Mouse (Mus musculus): Measurements from ENCODE around the gene Gm5485.

Gm5485 gene

DNA sequence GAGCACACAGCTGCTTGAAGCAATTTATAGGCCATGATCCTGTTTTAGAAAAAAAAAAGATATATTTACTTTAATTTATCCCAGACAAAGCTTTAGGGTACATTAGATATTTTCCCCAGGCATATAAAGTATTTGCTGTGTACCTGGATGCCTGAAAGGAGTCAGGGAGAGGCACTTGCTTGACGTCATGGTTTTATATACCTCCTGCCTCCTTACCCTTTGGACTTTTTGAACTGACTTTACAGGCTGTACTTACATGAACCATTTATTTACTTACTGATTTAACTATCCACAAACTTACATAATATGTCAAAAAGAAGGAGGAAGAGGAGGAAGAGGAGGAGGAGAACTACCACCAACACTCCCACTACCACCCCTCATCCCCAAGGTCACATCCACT, at the start of gene Gm5485:
Gm5485 (minus strand) TSS at position 171 of the 400 bp plus-strand sequence.
- no peak for DNase-seq (ENCODE audit: low read depth, low spot score)

- DNase-seq (ENCODE audit: low read depth, low spot score): no peak
Measured at GRCm38 (mm10) chr16:48453264-48453663, 41.0 kb upstream of the Gm5485 start.

DNA sequence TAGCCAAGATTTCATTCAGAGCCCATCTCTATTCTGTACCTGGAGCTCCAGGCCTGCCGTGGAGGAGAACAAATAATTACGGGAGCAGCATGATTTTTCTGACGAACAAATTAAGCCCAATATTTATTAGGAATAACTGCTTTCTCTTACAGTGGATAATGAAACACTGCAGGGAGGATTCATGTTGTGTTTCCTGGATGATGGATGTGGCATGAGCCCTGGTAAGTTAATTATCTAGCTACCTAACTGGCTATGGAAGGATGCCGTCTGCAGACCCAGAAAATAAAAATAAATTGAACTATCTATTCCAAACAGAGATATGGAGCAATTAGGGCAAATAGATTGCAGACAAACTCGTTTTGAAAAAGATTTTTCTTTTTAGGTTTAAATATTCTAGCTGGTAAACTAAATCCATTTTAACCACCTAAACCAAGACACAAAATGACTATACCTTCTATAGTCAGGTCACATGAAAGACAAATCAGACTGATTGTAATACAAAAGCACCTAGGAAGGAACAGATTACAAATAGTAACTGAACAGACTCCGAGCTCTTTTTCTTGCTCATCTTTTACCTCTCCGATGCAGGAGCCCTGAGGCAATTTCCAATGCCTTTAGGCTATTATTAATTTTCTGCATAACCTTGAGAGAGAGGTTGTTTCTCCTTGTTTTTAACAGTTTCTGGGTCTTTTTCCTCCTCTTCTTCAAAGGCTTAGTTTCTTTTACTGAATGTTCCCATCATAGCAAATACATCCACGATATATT, 34.1 kb upstream of the Gm5485 start:
- DNase-seq (ENCODE audit: low read depth, low spot score): no peak

- DNase-seq (ENCODE audit: low read depth, low spot score): no peak
Measured at GRCm38 (mm10) chr16:48444589-48444988, 32.4 kb upstream of the Gm5485 start.

DNA sequence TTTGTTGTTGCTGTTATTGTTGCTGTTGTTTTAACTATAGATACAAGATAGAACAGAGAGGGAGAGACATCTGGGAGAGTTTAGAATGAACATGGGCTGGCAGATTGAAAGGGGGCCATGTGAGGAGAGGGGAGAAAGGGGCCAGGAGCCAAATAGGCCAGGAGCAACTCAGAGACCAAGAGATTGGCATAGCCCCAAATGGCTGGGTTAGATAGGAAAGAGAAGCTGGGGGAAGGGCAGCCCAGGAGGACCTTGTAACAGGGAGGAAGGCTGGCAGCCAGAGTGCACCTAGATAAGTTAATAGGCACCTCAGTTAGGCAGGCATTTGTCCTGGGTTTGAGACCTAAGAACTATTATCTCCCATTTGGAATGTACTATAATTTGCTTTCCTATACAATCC, 25.3 kb upstream of the Gm5485 start:
- no peak for DNase-seq (ENCODE audit: low read depth, low spot score)

DNA sequence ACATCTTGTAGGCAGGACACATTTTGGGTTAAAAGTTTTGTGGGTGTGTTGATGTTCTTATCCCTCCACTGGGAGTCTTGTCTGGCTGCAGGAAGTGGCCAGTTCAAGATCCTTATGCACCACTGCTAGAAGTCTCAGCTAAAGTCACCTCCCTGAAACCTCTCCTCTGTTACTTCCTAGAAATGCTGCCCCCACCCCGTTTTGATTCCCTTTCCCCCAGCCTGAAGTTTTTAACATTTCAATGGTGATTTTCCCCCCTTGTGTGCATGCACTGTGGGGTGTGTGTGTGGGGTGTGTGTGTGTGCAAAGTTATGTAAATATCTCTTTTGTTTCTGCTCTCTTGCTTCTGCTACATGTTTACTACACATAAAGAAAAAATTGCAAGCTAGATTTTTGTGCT, 23.2 kb upstream of the Gm5485 start:
- no peak for DNase-seq (ENCODE audit: low read depth, low spot score)

DNA sequence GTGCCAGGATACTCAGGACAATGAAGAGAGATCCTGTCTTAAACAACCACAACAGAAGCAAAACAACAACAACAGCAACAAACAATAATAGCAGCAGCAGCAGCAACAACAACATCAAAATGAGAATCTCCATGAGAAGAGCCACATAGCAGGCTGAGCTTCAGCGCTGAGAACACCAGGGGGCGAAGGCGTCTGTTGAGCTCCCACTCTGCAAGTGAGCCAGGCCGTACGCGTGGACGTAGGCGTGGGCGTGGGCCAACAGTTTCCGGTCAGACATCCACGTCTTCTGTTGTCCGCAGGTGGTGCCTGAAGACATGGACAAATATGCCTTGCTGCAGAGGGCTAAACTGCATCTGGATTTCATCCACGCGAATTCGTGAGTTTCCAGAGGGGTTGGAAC, 18.8 kb upstream of the Gm5485 start, which contains the start of gene Morc1:
Morc1 (plus strand) TSS at position 211 of the 400 bp plus-strand sequence.
- peak; percentile 29 for DNase-seq (ENCODE audit: low read depth, low spot score)

GRCm38 (mm10) chr16:48429427-48429826, 17.2 kb upstream of the Gm5485 start:
- no peak for DNase-seq (ENCODE audit: low read depth, low spot score)

GRCm38 (mm10) chr16:48424069-48424468, 11.9 kb upstream of the Gm5485 start:
- DNase-seq (ENCODE audit: low read depth, low spot score): no peak

DNA sequence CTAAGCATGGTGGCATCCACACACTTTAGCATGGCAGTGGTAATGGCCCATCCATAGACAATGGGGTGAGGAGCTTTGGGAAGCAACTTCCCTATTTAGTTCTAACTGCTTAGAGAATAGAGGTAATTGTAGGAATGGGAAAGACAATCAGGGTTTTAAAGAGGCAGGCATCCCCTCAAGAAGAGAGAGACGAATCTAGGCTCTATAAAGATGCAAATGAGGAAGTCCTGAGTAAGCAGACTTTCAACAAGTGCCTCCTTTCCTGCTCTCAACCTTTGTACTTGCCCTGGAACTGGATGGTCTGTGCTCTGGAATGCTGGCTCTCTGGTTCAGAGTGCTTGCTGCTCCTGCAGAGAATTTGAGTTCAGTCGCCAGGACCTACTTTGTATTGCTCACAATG, 10.3 kb upstream of the Gm5485 start:
- peak; percentile 18 for DNase-seq (ENCODE audit: low read depth, low spot score)

- no peak for DNase-seq (ENCODE audit: low read depth, low spot score)
Measured at GRCm38 (mm10) chr16:48419035-48419434, 6.8 kb upstream of the Gm5485 start.

- no peak for DNase-seq (ENCODE audit: low read depth, low spot score)
Measured at GRCm38 (mm10) chr16:48418557-48418956, 6.3 kb upstream of the Gm5485 start.

- DNase-seq (ENCODE audit: low read depth, low spot score): no peak
Measured at GRCm38 (mm10) chr16:48410125-48410524, 2.1 kb downstream of the Gm5485 start.

DNA sequence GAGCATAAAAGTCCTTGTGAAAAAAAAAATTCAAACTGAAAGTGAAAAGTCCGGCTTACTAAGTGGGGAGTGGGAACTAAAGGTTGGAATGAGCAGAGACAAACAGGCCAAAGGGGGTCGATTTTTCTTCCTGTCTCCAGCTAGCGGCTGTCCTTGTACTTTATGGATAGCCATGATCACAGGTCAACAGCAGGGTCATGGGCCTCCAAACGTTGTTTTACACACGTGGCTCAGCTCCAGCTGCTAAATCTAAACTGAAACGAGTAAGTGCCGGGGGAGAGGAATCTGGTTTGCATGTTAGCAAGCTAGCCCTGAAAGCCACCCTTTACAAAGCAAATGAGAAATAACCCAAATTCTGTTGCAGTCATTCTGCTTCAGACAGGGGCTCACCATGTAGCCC, 2.6 kb downstream of the Gm5485 start:
- no peak for DNase-seq (ENCODE audit: low read depth, low spot score)

DNA sequence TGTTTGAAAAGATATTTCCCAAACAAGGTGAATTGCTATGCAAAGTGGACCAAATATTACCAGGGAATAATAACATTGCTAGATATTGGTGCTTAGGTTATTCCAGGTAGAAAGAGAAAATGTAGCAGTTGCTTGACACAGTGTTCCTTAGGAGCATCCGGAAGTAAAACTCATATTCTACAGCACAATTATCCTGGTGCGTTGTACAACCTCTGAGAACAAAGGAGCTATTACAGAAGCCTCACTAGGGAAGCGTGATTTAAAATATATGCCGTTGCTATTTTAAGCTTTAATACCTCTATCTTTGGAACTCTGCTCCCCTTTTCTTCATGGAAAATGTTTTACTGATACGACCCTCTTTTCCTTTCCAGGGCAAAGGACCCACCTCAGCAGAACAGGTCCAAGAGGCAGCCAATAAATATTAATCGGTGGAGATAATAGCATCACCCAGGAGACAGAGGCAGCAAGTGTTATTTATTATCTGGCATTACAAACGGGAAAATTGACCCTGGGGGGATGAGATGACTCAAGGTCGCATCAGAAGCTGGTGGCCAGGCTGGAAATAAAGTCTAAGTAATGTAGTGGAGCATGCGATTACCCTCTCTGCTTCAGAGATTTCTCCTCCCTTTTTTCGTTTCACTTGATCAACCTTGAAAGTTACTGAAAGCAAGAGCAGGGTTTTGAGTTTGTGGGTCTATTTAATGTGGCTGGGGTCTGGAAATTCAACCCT, 6.4 kb downstream of the Gm5485 start:
- DNase-seq (ENCODE audit: low read depth, low spot score): no peak

DNA sequence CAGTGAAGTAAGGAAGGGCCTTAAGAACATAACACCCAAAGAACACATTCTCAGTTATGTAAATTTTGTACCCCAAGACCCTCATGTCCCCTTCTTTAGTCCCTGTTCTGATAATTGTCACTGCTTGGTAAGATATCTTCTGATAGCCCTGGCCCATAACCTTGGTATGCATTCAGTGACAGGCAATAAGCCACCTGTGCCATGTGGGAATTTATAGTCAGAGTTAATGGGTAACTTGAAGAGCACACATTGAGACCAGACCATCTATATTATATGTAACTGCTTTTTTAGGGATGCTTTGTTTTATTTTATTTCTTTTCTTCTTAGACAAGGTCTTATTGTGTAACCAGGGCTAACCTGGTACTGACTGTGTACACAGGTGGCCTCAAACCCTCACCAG, 8.2 kb downstream of the Gm5485 start:
- DNase-seq (ENCODE audit: low read depth, low spot score): no peak

- DNase-seq (ENCODE audit: low read depth, low spot score): no peak
Measured at GRCm38 (mm10) chr16:48403423-48403822, 8.8 kb downstream of the Gm5485 start.

GRCm38 (mm10) chr16:48402963-48403362, 9.3 kb downstream of the Gm5485 start:
- DNase-seq (ENCODE audit: low read depth, low spot score): no peak

DNA sequence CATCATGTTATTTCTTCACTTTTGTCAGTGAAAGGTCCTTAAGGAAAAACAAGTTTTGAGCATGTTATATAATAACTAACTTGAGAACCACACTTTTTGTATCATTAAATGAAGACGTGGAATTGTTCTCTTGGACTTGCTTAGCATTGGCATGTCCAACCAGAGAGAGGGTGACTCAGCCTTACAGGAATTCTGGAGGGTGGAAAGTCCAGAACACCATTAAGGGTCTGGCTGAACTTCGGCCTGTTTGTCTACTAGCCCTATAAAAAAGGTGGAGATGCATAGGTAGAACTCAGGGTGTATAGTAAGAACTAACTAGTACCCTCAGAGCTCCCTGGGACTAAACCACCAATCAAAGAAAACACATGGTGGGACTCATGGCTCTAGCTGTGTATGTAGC, 16.9 kb downstream of the Gm5485 start:
- DNase-seq (ENCODE audit: low read depth, low spot score): no peak

- DNase-seq (ENCODE audit: low read depth, low spot score): no peak
Measured at GRCm38 (mm10) chr16:48386982-48387381, 25.2 kb downstream of the Gm5485 start.

- no peak for DNase-seq (ENCODE audit: low read depth, low spot score)
Measured at GRCm38 (mm10) chr16:48383582-48384257, 28.5 kb downstream of the Gm5485 start.

DNA sequence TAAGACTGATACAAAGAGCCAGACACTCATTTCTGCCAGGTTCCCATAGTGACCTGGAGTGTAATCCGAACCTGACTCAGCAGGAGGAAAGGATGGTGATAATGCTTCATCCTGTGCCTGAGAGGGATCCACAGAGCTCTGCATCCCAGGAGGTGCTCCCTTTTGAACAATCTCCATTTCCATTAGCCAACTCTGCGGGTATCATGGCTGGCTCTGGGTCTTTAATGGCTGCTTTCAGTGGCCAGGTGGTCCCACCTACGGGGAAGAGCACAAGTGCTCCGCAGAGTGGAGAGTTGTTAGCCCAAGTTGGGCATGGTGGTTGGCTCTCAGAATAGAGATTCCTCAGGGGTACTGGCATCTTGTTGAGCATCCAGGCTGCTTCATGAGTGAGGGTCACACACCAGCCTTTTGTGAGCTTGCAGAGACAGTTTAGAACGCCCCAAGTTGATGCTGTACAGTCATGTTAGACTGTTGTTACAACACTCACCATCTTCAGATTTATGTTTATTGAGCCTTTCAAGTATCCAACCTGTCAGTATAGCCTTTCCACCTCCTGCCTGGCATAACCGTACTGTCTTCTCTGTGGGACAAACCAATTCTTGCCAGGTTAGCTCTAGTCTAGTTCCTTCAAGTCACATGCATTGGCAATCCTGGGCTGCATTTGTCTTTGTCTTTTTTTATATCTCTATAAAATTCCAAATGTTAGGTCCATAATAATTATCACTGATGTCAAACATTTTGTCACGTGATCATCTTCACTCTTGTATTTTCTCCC, 38.3 kb downstream of the Gm5485 start:
- DNase-seq (ENCODE audit: low read depth, low spot score): no peak

Data from WW6 (cell line).